9 mouse cellular contexts compared by ENCODE assay signal in the genomic region with DNA sequence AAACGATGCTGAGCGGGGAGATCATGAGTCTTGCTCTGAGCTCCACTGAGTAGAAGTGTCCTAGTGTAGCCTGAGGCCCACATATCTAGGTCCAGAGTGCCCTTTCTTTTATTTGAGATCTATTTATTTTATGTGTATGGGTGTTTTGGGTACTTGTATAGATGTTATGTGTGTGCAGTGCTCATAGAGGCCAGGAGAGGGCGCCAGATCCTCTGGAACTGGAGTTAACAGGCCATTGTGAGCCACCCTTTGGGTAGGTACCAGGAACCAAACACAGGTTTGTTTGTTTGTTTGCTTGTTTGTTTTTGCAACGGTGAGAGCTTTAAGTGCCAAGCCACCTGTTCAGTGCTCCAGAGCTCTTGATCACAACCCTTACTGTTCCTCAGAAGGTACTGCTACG.
DNase-seq lines count a peak whose midpoint lies in the region; ATAC-seq and TF ChIP-seq lines count a peak whose summit lies in the region.
"Had no signal": no experiment of that assay in that cellular context is flagged by ENCODE, and none has a peak within 500 bp of the region (broad histone marks: within the 10 kb centered on the region; RNA-seq: fewer than 3 reads in every experiment).

No protein-coding gene starts in this region.

- no peak for ATAC-seq in intestine, postnatal 0 days
- ATAC-seq in intestine, embryonic 16.5 days = no peak
- ATAC-seq in midbrain, postnatal 0 days (ENCODE audit: low FRiP score) = no peak
- ATAC-seq in midbrain, embryonic 16.5 days = no peak
- no peak for ATAC-seq in stomach, postnatal 0 days (ENCODE audit: low FRiP score, low TSS enrichment)
- ATAC-seq in intestine, embryonic 15.5 days = no peak

- no peak overlapping the region for H3K4me2 ChIP-seq in intestine, postnatal 0 days (replicated peaks; ENCODE audit: low read depth)
- no peak overlapping the region for H3K4me2 ChIP-seq in intestine, embryonic 16.5 days (ENCODE audit: low read depth, low read length)
- H3K4me2 ChIP-seq in midbrain, postnatal 0 days (ENCODE audit: low read depth, low read length, poor library complexity, severe bottlenecking) = no peak overlapping the region
- H3K4me2 ChIP-seq in midbrain, embryonic 16.5 days (ENCODE audit: low read length) = no peak overlapping the region
- H3K4me2 ChIP-seq in stomach, postnatal 0 days (replicated peaks; ENCODE audit: low read depth) = no peak overlapping the region
- H3K4me2 ChIP-seq in intestine, embryonic 15.5 days (replicated peaks) = no peak overlapping the region

- WGBS in intestine, postnatal 0 days = 71% methylated on average over 5 of the region's 5 CpGs
- 70% methylated on average over 5 of the region's 5 CpGs for WGBS in intestine, embryonic 16.5 days
- WGBS in midbrain, postnatal 0 days = 70% methylated on average over 5 of the region's 5 CpGs
- 64% methylated on average over 5 of the region's 5 CpGs for WGBS in midbrain, embryonic 16.5 days
- 65% methylated on average over 5 of the region's 5 CpGs for whole genome bisulfite sequencing in stomach, postnatal 0 days
- 71% methylated on average over 5 of the region's 5 CpGs for WGBS in intestine, embryonic 15.5 days

- TF ChIP-seq EP300 in stomach, postnatal 0 days (optimal IDR thresholded peaks at IDR 0.05) = no peak

- no peak overlapping the region for H3K4me3 ChIP-seq in intestine, postnatal 0 days (ENCODE audit: low read depth, low read length)
- H3K4me3 ChIP-seq in intestine, embryonic 16.5 days (ENCODE audit: low read length) = no peak overlapping the region
- H3K4me3 ChIP-seq in midbrain, postnatal 0 days (ENCODE audit: low read depth, low read length) = no peak overlapping the region
- H3K4me3 ChIP-seq in midbrain, embryonic 16.5 days (ENCODE audit: low read depth, low read length) = no peak overlapping the region
- H3K4me3 ChIP-seq in stomach, postnatal 0 days (ENCODE audit: low read depth, low read length) = no peak overlapping the region
- H3K4me3 ChIP-seq in intestine, embryonic 15.5 days (replicated peaks) = no peak overlapping the region
- H3K4me3 ChIP-seq: megakaryocyte, embryonic 14.5 days had no signal

- TF ChIP-seq CTCF in intestine, postnatal 0 days (IDR thresholded peaks at IDR 0.05; ENCODE audit: low read depth) = peak; percentile 70
- peak; percentile 71 for TF ChIP-seq CTCF in midbrain, postnatal 0 days (IDR thresholded peaks at IDR 0.05)
- TF ChIP-seq CTCF in stomach, postnatal 0 days (IDR thresholded peaks at IDR 0.05; ENCODE audit: low read depth) = peak; percentile 65

- H3K27ac ChIP-seq in intestine, postnatal 0 days (ENCODE audit: low read depth, low read length) = no peak overlapping the region
- H3K27ac ChIP-seq in intestine, embryonic 16.5 days (ENCODE audit: low read length) = no peak overlapping the region
- H3K27ac ChIP-seq in midbrain, postnatal 0 days (ENCODE audit: low read depth, low read length) = no peak overlapping the region
- no peak overlapping the region for H3K27ac ChIP-seq in midbrain, embryonic 16.5 days (ENCODE audit: low read length)
- H3K27ac ChIP-seq in stomach, postnatal 0 days (replicated peaks) = no peak overlapping the region
- no peak overlapping the region for H3K27ac ChIP-seq in intestine, embryonic 15.5 days

- no peaks in the 10 kb centered on the region for H3K4me1 ChIP-seq in intestine, postnatal 0 days (replicated peaks; ENCODE audit: control insufficient read depth, insufficient read depth, low read length)
- H3K4me1 ChIP-seq in intestine, embryonic 16.5 days (ENCODE audit: control insufficient read depth, insufficient read depth, low read length) = no peaks in the 10 kb centered on the region; the same call in 1 of the 2 replicates
- no peaks in the 10 kb centered on the region for H3K4me1 ChIP-seq in midbrain, postnatal 0 days (ENCODE audit: insufficient read depth, low read length)
- no peaks in the 10 kb centered on the region for H3K4me1 ChIP-seq in midbrain, embryonic 16.5 days (ENCODE audit: control insufficient read depth, insufficient read depth, low read length)
- H3K4me1 ChIP-seq in stomach, postnatal 0 days (replicated peaks; ENCODE audit: control insufficient read depth, insufficient read depth) = no peaks in the 10 kb centered on the region
- H3K4me1 ChIP-seq in intestine, embryonic 15.5 days (replicated peaks) = peaks cover 8% of the 10 kb centered on the region
- H3K4me1 ChIP-seq: megakaryocyte, embryonic 14.5 days had no signal

- no peaks in the 10 kb centered on the region for H3K36me3 ChIP-seq in intestine, postnatal 0 days (ENCODE audit: control insufficient read depth, insufficient read depth)
- H3K36me3 ChIP-seq in intestine, embryonic 16.5 days (ENCODE audit: control insufficient read depth, insufficient read depth, low read length) = no peaks in the 10 kb centered on the region
- no peaks in the 10 kb centered on the region for H3K36me3 ChIP-seq in midbrain, postnatal 0 days (ENCODE audit: insufficient read depth, low read length)
- no peaks in the 10 kb centered on the region for H3K36me3 ChIP-seq in midbrain, embryonic 16.5 days (ENCODE audit: control insufficient read depth, insufficient read depth, low read length)
- H3K36me3 ChIP-seq in stomach, postnatal 0 days (ENCODE audit: control insufficient read depth, insufficient read depth, low read length) = no peaks in the 10 kb centered on the region
- H3K36me3 ChIP-seq in intestine, embryonic 15.5 days = no peaks in the 10 kb centered on the region

- no peak overlapping the region for H3K9ac ChIP-seq in intestine, postnatal 0 days (ENCODE audit: low read depth, low read length)
- no peak overlapping the region for H3K9ac ChIP-seq in intestine, embryonic 16.5 days (ENCODE audit: low read depth, low read length)
- H3K9ac ChIP-seq in midbrain, postnatal 0 days (replicated peaks; ENCODE audit: low read length, poor library complexity, severe bottlenecking) = no peak overlapping the region
- H3K9ac ChIP-seq in midbrain, embryonic 16.5 days (ENCODE audit: low read depth, low read length) = no peak overlapping the region
- no peak overlapping the region for H3K9ac ChIP-seq in stomach, postnatal 0 days (ENCODE audit: low read length)
- H3K9ac ChIP-seq in intestine, embryonic 15.5 days = no peak overlapping the region

- H3K9me3 ChIP-seq in intestine, postnatal 0 days (ENCODE audit: control insufficient read depth) = no peaks in the 10 kb centered on the region
- H3K9me3 ChIP-seq in intestine, embryonic 16.5 days (ENCODE audit: control insufficient read depth, low read length) = no peaks in the 10 kb centered on the region
- 0 out of 2 replicates have a peak, but pooled peaks cover 3% of the 10 kb centered on the region for H3K9me3 ChIP-seq in midbrain, postnatal 0 days (ENCODE audit: low read length)
- no peaks in the 10 kb centered on the region for H3K9me3 ChIP-seq in midbrain, embryonic 16.5 days (replicated peaks; ENCODE audit: control insufficient read depth, low read length, poor library complexity, severe bottlenecking)
- H3K9me3 ChIP-seq in stomach, postnatal 0 days (ENCODE audit: control insufficient read depth, low read length) = no peaks in the 10 kb centered on the region
- H3K9me3 ChIP-seq in intestine, embryonic 15.5 days = 0 out of 2 replicates have a peak, but pooled peaks cover 2% of the 10 kb centered on the region

- DNase-seq in adrenal gland, adult (ENCODE audit: inconsistent age in 2 of 2, low spot score in 1 of 2) = peak; percentile 21 to 59
- DNase-seq in adrenal gland, adult 2 months = no peak
- DNase-seq in midbrain, postnatal 0 days (ENCODE audit: low spot score) = peak; percentile 49
- no peak for DNase-seq in stomach, postnatal 0 days (ENCODE audit: low spot score)

- H3K27me3 ChIP-seq in intestine, postnatal 0 days (replicated peaks; ENCODE audit: control insufficient read depth, insufficient read depth, low read length) = no peaks in the 10 kb centered on the region
- no peaks in the 10 kb centered on the region for H3K27me3 ChIP-seq in intestine, embryonic 16.5 days (replicated peaks; ENCODE audit: control insufficient read depth, insufficient read depth, low read length)
- no peaks in the 10 kb centered on the region for H3K27me3 ChIP-seq in midbrain, postnatal 0 days (ENCODE audit: insufficient read depth, low read length)
- no peaks in the 10 kb centered on the region for H3K27me3 ChIP-seq in midbrain, embryonic 16.5 days (ENCODE audit: control insufficient read depth, insufficient read depth, low read depth, low read length)
- H3K27me3 ChIP-seq in stomach, postnatal 0 days (ENCODE audit: control insufficient read depth, insufficient read depth, low read length) = no peaks in the 10 kb centered on the region
- H3K27me3 ChIP-seq in intestine, embryonic 15.5 days (replicated peaks) = no peaks in the 10 kb centered on the region
- H3K27me3 ChIP-seq: megakaryocyte, embryonic 14.5 days had no signal

Comparison
In these comparisons a context has a peak if more than half of its experiments do, and no peak if none do; other contexts are left out.
1. DNase-seq: peak in adrenal gland, adult (2 of 2) and midbrain, postnatal 0 days (single experiment); none in adrenal gland, adult 2 months (single experiment) and stomach, postnatal 0 days (single experiment).
2. Peak in every context shown above with its lines, with median percentiles within 50 percentile points of each other: CTCF ChIP-seq.